In the genomic region with DNA sequence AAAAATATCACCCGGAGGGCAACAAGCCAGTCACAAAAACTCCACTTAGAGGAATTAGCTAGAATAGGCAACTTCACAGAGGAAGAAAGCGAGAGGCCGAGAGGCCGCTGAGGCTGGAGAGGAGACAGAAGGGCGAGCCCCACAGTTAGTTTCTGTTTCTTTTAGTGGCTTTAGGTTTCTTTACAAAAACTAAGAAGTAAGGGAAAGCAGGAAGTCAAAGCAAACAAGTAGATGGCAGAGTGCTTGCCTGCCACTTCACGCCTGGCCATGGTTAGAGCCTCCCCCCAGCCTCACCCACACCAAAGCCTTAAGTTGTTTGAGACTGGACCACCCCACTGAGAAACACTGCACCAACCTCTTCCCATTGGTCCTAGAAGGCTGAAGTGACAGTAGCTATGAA, we compare ENCODE assay signal across 8 mouse cellular contexts.
DNase-seq lines count a peak whose midpoint lies in the region; ATAC-seq and TF ChIP-seq lines count a peak whose summit lies in the region.

No protein-coding gene starts in this region.

- peak overlapping the region; percentile 1 for H3K4me3 ChIP-seq in layer of hippocampus, adult 2 months

- DNase-seq in layer of hippocampus, adult 2 months (ENCODE audit: low spot score in 2 of 2), result no peak
- no peak for DNase-seq in layer of hippocampus, adult 11-12 months (ENCODE audit: low spot score)
- peak; percentile 42 to 45 for DNase-seq in kidney, postnatal 36 days
- peak; percentile 60 to 67 for DNase-seq in spleen, postnatal 36 days (ENCODE audit: low spot score in 2 of 2)
- DNase-seq in cerebellum, adult 9-10 months, result no peak
- DNase-seq in frontal cortex, postnatal 10 days (ENCODE audit: low spot score in 2 of 2), result no peak
- DNase-seq in urinary bladder, adult 18-20 months (ENCODE audit: low spot score in 2 of 2), result no peak

- H3K27ac ChIP-seq in layer of hippocampus, adult 2 months, result peak overlapping the region; percentile 77

- no peak for TF ChIP-seq CTCF in layer of hippocampus, adult 2 months (conservative IDR thresholded peaks at IDR 0.05)

- ATAC-seq in common myeloid progenitor, adult 5-6 weeks (replicated peaks; ENCODE audit: low read depth, poor library complexity, severe bottlenecking), result peak; percentile 71

Comparison
In these comparisons a context has a peak if more than half of its experiments do, and no peak if none do; other contexts are left out.
1. DNase-seq: peak in kidney, postnatal 36 days (2 of 2) and spleen, postnatal 36 days (2 of 2); none in layer of hippocampus, adult 2 months (0 of 2), layer of hippocampus, adult 11-12 months (single experiment), cerebellum, adult 9-10 months (single experiment), frontal cortex, postnatal 10 days (0 of 2) and urinary bladder, adult 18-20 months (0 of 2).